8 mouse cellular contexts compared by ENCODE assay signal in genomic region chr1:162040490-162041274, GRCm38 (mm10).
DNase-seq lines count a peak whose midpoint lies in the region; ATAC-seq and TF ChIP-seq lines count a peak whose summit lies in the region.

No protein-coding gene starts in this region.

- 73% methylated on average over 6 of the region's 6 CpGs for WGBS in heart, postnatal 0 days
- WGBS in liver, postnatal 0 days (ENCODE audit: insufficient replicate concordance), result 59% methylated on average over 6 of the region's 6 CpGs
- 91% methylated on average over 6 of the region's 6 CpGs for WGBS in forebrain, embryonic 14.5 days

- intact Hi-C loops in gastrocnemius, postnatal 36 days (cut with DNase I), result no loop called here

- no peaks in the 10 kb centered on the region for H3K27me3 ChIP-seq in heart, postnatal 0 days (ENCODE audit: control insufficient read depth, insufficient read depth, low read length)
- H3K27me3 ChIP-seq in liver, postnatal 0 days (ENCODE audit: insufficient read depth, low read length), result no peaks in the 10 kb centered on the region
- no peaks in the 10 kb centered on the region for H3K27me3 ChIP-seq in forebrain, embryonic 14.5 days (replicated peaks; ENCODE audit: control insufficient read depth, insufficient read depth, low read length)

- H3K27ac ChIP-seq in heart, postnatal 0 days (ENCODE audit: low read depth), result peak overlapping the region; percentile 52
- H3K27ac ChIP-seq in liver, postnatal 0 days (ENCODE audit: low read depth), result 0 out of 2 replicates have a peak overlapping the region, but pooled peaks have one; percentile 23
- no peak overlapping the region for H3K27ac ChIP-seq in forebrain, embryonic 14.5 days (ENCODE audit: low read depth, low read length)

- TF ChIP-seq EP300 in heart, postnatal 0 days (IDR thresholded peaks at IDR 0.05; ENCODE audit: low read depth), result no peak
- TF ChIP-seq EP300 in liver, postnatal 0 days (IDR thresholded peaks at IDR 0.05; ENCODE audit: low read depth), result peak; percentile 34; the same call in 1 of the 2 replicates

- DNase-seq in kidney, adult 9 months, result peak; percentile 37
- no peak for DNase-seq in kidney, adult 18-20 months
- peak; percentile 60 for DNase-seq in NIH3T3 (ENCODE audit: low read depth)
- DNase-seq in heart, postnatal 0 days (ENCODE audit: low spot score), result no peak
- DNase-seq in liver, postnatal 0 days, result no peak
- no peak for DNase-seq in gastrocnemius, postnatal 36 days
- DNase-seq in spleen, adult 12 weeks (ENCODE audit: low spot score), result no peak
- DNase-seq in forebrain, embryonic 14.5 days (ENCODE audit: low spot score), result no peak

- no peak for TF ChIP-seq CTCF in heart, postnatal 0 days (IDR thresholded peaks at IDR 0.05; ENCODE audit: low read depth)
- no peak for TF ChIP-seq CTCF in liver, postnatal 0 days (IDR thresholded peaks at IDR 0.05; ENCODE audit: low read depth)

- H3K9me3 ChIP-seq in heart, postnatal 0 days (replicated peaks; ENCODE audit: control insufficient read depth, low read length), result no peaks in the 10 kb centered on the region
- H3K9me3 ChIP-seq in liver, postnatal 0 days (ENCODE audit: low read length), result no peaks in the 10 kb centered on the region
- no peaks in the 10 kb centered on the region for H3K9me3 ChIP-seq in forebrain, embryonic 14.5 days (replicated peaks; ENCODE audit: control insufficient read depth, low read length)

- H3K36me3 ChIP-seq in heart, postnatal 0 days (replicated peaks; ENCODE audit: control insufficient read depth, insufficient read depth, low read length), result no peaks in the 10 kb centered on the region
- no peaks in the 10 kb centered on the region for H3K36me3 ChIP-seq in liver, postnatal 0 days (replicated peaks; ENCODE audit: insufficient read depth, low read length)
- no peaks in the 10 kb centered on the region for H3K36me3 ChIP-seq in forebrain, embryonic 14.5 days (ENCODE audit: control insufficient read depth, insufficient read depth, low read length)

- 0 out of 2 replicates have a peak, but pooled peaks have one; percentile 25 for ATAC-seq in heart, postnatal 0 days (ENCODE audit: insufficient read depth, low read depth)
- ATAC-seq in liver, postnatal 0 days, result no peak
- ATAC-seq in forebrain, embryonic 14.5 days, result no peak

- no peak overlapping the region for H3K9ac ChIP-seq in heart, postnatal 0 days (replicated peaks; ENCODE audit: low read depth, low read length)
- no peak overlapping the region for H3K9ac ChIP-seq in liver, postnatal 0 days (replicated peaks)
- no peak overlapping the region for H3K9ac ChIP-seq in forebrain, embryonic 14.5 days (ENCODE audit: low read length)

- no peak overlapping the region for H3K4me3 ChIP-seq in heart, postnatal 0 days (ENCODE audit: low read depth, low read length)
- no peak overlapping the region for H3K4me3 ChIP-seq in liver, postnatal 0 days (ENCODE audit: low read depth, low read length)
- H3K4me3 ChIP-seq in forebrain, embryonic 14.5 days (ENCODE audit: low read depth, low read length), result no peak overlapping the region

- no peak overlapping the region for H3K4me2 ChIP-seq in heart, postnatal 0 days (ENCODE audit: low read depth, low read length)
- H3K4me2 ChIP-seq in liver, postnatal 0 days (ENCODE audit: low read depth, low read length), result no peak overlapping the region
- no peak overlapping the region for H3K4me2 ChIP-seq in forebrain, embryonic 14.5 days (ENCODE audit: low read length)

- peaks cover 19% of the 10 kb centered on the region for H3K4me1 ChIP-seq in heart, postnatal 0 days (ENCODE audit: control insufficient read depth, insufficient read depth)
- H3K4me1 ChIP-seq in liver, postnatal 0 days (ENCODE audit: insufficient read depth), result peaks cover 13% of the 10 kb centered on the region
- H3K4me1 ChIP-seq in forebrain, embryonic 14.5 days (ENCODE audit: control insufficient read depth, insufficient read depth, low read length), result no peaks in the 10 kb centered on the region; the same call in 1 of the 2 replicates

Comparison
In these comparisons a context has a peak if more than half of its experiments do, and no peak if none do; other contexts are left out.
1. DNase-seq: peak in kidney, adult 9 months (single experiment) and NIH3T3 (single experiment); none in kidney, adult 18-20 months (single experiment), heart, postnatal 0 days (single experiment), liver, postnatal 0 days (single experiment), gastrocnemius, postnatal 36 days (0 of 2), spleen, adult 12 weeks (single experiment) and forebrain, embryonic 14.5 days (single experiment).